Mouse (Mus musculus): ENCODE measurements at regions not wholly inside any gene's neighbourhood (a gene's known extent, or its start where the extent isn't known, plus 50 kb on each side); places are given as distances from the start of the nearest gene placed in this dataset.

DNA sequence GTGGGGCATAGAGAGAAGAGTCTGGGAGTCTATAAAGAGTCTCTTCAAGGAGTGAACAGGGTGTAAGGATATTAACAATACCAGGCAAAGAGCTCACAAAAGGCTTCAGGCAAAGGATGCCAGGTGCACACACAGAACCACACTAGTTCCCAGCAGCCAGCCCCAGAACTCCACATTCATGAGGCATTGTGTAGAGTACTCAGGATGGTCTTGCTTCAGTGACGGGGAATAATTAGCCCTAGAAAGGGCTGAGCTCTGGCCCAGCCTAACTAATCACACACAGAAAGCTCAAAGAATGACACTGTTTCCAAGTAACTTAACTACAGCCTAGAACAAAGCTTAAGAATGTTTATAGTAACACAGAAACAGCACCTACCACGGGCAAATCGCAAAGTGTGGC lies 428.2 kb downstream of the Ate1 start:
- Histone ChIP-seq H3K79me2 (replicated peaks; ENCODE audit: control insufficient read depth, extremely low read depth, insufficient read depth, poor library complexity, severe bottlenecking) (no peaks in the 10 kb centered on the region), H3K4me2 (ENCODE audit: insufficient read depth, low read depth, poor library complexity, severe bottlenecking) (no peak overlapping the region), H3K27ac (ENCODE audit: insufficient read depth, low read depth) (no peak overlapping the region), H3K9ac (ENCODE audit: insufficient read depth, low read depth) (no peak overlapping the region), H3K36me3 (replicated peaks in 1 of 2; ENCODE audit: control insufficient read depth in 1 of 2, insufficient read depth in 1 of 2, low read length in 1 of 2) (no peaks in the 10 kb centered on the region), H3K27me3 (replicated peaks) (peaks cover 52% of the 10 kb centered on the region), H3K4me1 (ENCODE audit: control insufficient read depth in 1 of 2, insufficient read depth in 2 of 2) (no peaks in the 10 kb centered on the region), H3K4me3 (replicated peaks in 1 of 3; ENCODE audit: low read depth in 2 of 3, low read length in 2 of 3, poor library complexity in 1 of 3) (no peak overlapping the region), H3K9me3 (replicated peaks; ENCODE audit: low read length) (no peaks in the 10 kb centered on the region)
- TF ChIP-seq MYC (IDR thresholded peaks at IDR 0.05; ENCODE audit: low read depth, low read length) (no peak), JUN (IDR thresholded peaks at IDR 0.05; ENCODE audit: insufficient read depth, low read depth, low read length) (no peak)
- no peak for DNase-seq (ENCODE audit: extremely low read depth)
- dilution Hi-C loops (cut with MboI; ENCODE audit: extremely low pct_ligation_motif_present, extremely low pct_unique_long_range_greater_than_20kb, low sequenced_read_pairs) (no loop called here), in situ Hi-C loops (cut with MboI; ENCODE audit: low pct_ligation_motif_present, low pct_unique_long_range_greater_than_20kb, low sequenced_read_pairs) (no loop called here)

DNA sequence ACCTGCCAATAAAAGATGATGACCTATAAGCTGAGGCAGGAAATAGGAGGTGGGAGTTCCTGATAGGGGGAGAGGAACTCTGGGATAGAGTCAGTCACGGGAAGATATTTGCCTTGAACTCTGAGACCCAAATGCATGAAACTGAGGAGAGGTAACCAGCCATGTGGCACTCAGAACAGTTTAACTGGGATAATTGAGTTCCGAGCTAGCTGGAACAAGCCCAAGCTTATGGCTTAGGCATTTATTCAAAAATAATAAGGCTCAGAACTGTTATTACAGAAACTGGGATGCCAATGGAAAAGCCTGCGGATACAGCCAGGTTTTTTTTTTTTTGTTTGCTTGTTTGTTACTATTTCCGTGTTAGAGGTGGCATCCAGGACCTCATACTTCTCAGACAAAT lies 425.0 kb downstream of the Ate1 start:
- H3K9me3 ChIP-seq (replicated peaks; ENCODE audit: low read length) = no peaks in the 10 kb centered on the region
- peaks cover 60% of the 10 kb centered on the region for H3K27me3 ChIP-seq (replicated peaks)
- TF ChIP-seq CHD1 (IDR thresholded peaks at IDR 0.05; ENCODE audit: low read depth, low read length) (no peak), ZKSCAN1 (IDR thresholded peaks at IDR 0.05; ENCODE audit: borderline replicate concordance, low read depth, low read length) (no peak), MAZ (IDR thresholded peaks at IDR 0.05; ENCODE audit: low read depth, low read length) (no peak)
- no peaks in the 10 kb centered on the region for H3K36me3 ChIP-seq (replicated peaks in 1 of 2; ENCODE audit: control insufficient read depth in 1 of 2, insufficient read depth in 1 of 2, low read length in 1 of 2)
- no peaks in the 10 kb centered on the region for H3K4me1 ChIP-seq (ENCODE audit: control insufficient read depth in 1 of 2, insufficient read depth in 2 of 2)
- no peak for DNase-seq (ENCODE audit: extremely low read depth)
- H3K9ac ChIP-seq (ENCODE audit: insufficient read depth, low read depth) = no peak overlapping the region
- no peak overlapping the region for H3K4me3 ChIP-seq (replicated peaks in 1 of 3; ENCODE audit: low read depth in 2 of 3, low read length in 2 of 3, poor library complexity in 1 of 3)
- no peaks in the 10 kb centered on the region for H3K79me2 ChIP-seq (replicated peaks; ENCODE audit: control insufficient read depth, extremely low read depth, insufficient read depth, poor library complexity, severe bottlenecking)
- in situ Hi-C loops (cut with MboI; ENCODE audit: low pct_ligation_motif_present, low pct_unique_long_range_greater_than_20kb, low sequenced_read_pairs) = no loop called here
- dilution Hi-C loops (cut with MboI; ENCODE audit: extremely low pct_ligation_motif_present, extremely low pct_unique_long_range_greater_than_20kb, low sequenced_read_pairs) = no loop called here
- H3K27ac ChIP-seq (ENCODE audit: insufficient read depth, low read depth) = no peak overlapping the region
- H3K4me2 ChIP-seq (ENCODE audit: insufficient read depth, low read depth, poor library complexity, severe bottlenecking) = no peak overlapping the region

DNA sequence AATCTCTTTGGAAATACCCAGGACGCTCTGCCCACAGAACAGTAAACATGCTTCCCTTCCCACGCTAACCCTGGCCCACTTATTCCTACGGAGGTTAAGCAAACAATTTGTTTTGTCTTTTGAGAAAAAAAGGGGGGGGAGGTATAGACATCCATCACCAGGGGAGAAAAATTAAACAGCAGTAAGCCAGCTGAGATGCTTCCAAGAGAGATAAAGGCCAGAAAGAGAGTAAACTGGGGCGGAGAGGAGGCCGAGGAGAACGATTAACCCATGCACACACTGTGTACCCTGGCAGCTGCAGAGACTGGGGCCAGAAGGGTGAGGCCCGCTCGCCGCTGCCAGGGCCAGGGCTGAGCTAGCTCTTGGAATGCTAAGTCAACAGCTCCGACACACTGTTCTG lies 421.6 kb downstream of the Ate1 start:
- Histone ChIP-seq H3K27ac (ENCODE audit: insufficient read depth, low read depth) (no peak overlapping the region), H3K79me2 (replicated peaks; ENCODE audit: control insufficient read depth, extremely low read depth, insufficient read depth, poor library complexity, severe bottlenecking) (no peaks in the 10 kb centered on the region), H3K4me1 (ENCODE audit: control insufficient read depth in 1 of 2, insufficient read depth in 2 of 2) (no peaks in the 10 kb centered on the region), H3K9ac (ENCODE audit: insufficient read depth, low read depth) (no peak overlapping the region), H3K27me3 (replicated peaks) (peaks cover 62% of the 10 kb centered on the region), H3K9me3 (replicated peaks; ENCODE audit: low read length) (no peaks in the 10 kb centered on the region), H3K4me2 (ENCODE audit: insufficient read depth, low read depth, poor library complexity, severe bottlenecking) (no peak overlapping the region), H3K4me3 (replicated peaks in 1 of 3; ENCODE audit: low read depth in 2 of 3, low read length in 2 of 3, poor library complexity in 1 of 3) (no peak overlapping the region), H3K36me3 (replicated peaks in 1 of 2; ENCODE audit: control insufficient read depth in 1 of 2, insufficient read depth in 1 of 2, low read length in 1 of 2) (no peaks in the 10 kb centered on the region)
- dilution Hi-C loops (cut with MboI; ENCODE audit: extremely low pct_ligation_motif_present, extremely low pct_unique_long_range_greater_than_20kb, low sequenced_read_pairs) = no loop called here
- in situ Hi-C loops (cut with MboI; ENCODE audit: low pct_ligation_motif_present, low pct_unique_long_range_greater_than_20kb, low sequenced_read_pairs) = no loop called here
- DNase-seq (ENCODE audit: extremely low read depth) = no peak
- no peak for TF ChIP-seq ETS1 (conservative IDR thresholded peaks at IDR 0.05; ENCODE audit: low read depth, low read length)
- no peak for TF ChIP-seq MAZ (IDR thresholded peaks at IDR 0.05; ENCODE audit: low read depth, low read length)
- no peak for TF ChIP-seq UBTF (IDR thresholded peaks at IDR 0.05; ENCODE audit: low read depth, low read length)
- TF ChIP-seq JUN (IDR thresholded peaks at IDR 0.05; ENCODE audit: insufficient read depth, low read depth, low read length) = no peak
- no peak for TF ChIP-seq USF2 (conservative IDR thresholded peaks at IDR 0.05; ENCODE audit: low read depth, low read length)
- TF ChIP-seq SIN3A (IDR thresholded peaks at IDR 0.05; ENCODE audit: low read length) = no peak
- no peak for TF ChIP-seq EP300 (IDR thresholded peaks at IDR 0.05; ENCODE audit: low read length)
- TF ChIP-seq NRF1 (IDR thresholded peaks at IDR 0.05; ENCODE audit: low read depth, low read length) = no peak
- TF ChIP-seq SMC3 (IDR thresholded peaks at IDR 0.05; ENCODE audit: low read depth, low read length) = no peak
- no peak for TF ChIP-seq USF1 (IDR thresholded peaks at IDR 0.05; ENCODE audit: low read depth, low read length)
- TF ChIP-seq GABPA (IDR thresholded peaks at IDR 0.05; ENCODE audit: insufficient replicate concordance, low read depth, low read length) = no peak
- no peak for TF ChIP-seq MEF2A (IDR thresholded peaks at IDR 0.05; ENCODE audit: borderline replicate concordance, low read depth, low read length)
- no peak for TF ChIP-seq CHD2 (IDR thresholded peaks at IDR 0.05; ENCODE audit: low read length)
- TF ChIP-seq MAX (IDR thresholded peaks at IDR 0.05; ENCODE audit: low read length) = no peak
- TF ChIP-seq MXI1 (IDR thresholded peaks at IDR 0.05; ENCODE audit: low read depth, low read length) = no peak
- no peak for TF ChIP-seq IRF4 (IDR thresholded peaks at IDR 0.05; ENCODE audit: low read depth, low read length)
- TF ChIP-seq ELF1 (IDR thresholded peaks at IDR 0.05; ENCODE audit: low read depth, low read length) = no peak
- TF ChIP-seq POLR2A (IDR thresholded peaks at IDR 0.05; ENCODE audit: low read depth, low read length) = no peak

Measured in CH12.LX (cell line).